10 mouse cellular contexts compared by ENCODE assay signal in genomic region chr2:166377329-166377728, GRCm38 (mm10).
DNase-seq lines count a peak whose midpoint lies in the region; ATAC-seq lines count a peak whose summit lies in the region.
"Had no signal": no experiment of that assay in that cellular context is flagged by ENCODE, and none has a peak within 500 bp of the region (broad histone marks: within the 10 kb centered on the region; RNA-seq: fewer than 3 reads in every experiment).

No protein-coding gene starts in this region.

- H3K36me3 ChIP-seq in heart, embryonic 12.5 days, result no peaks in the 10 kb centered on the region
- no peaks in the 10 kb centered on the region for H3K36me3 ChIP-seq in midbrain, embryonic 15.5 days (replicated peaks)

- 32% methylated on average over 3 of the region's 3 CpGs for WGBS in heart, embryonic 12.5 days
- 15% methylated on average over 3 of the region's 3 CpGs for WGBS in midbrain, embryonic 15.5 days

- H3K9ac ChIP-seq in heart, embryonic 12.5 days, result 0 out of 2 replicates have a peak overlapping the region, but pooled peaks have one; percentile 35
- H3K9ac ChIP-seq in midbrain, embryonic 15.5 days, result no peak overlapping the region

- H3K4me1 ChIP-seq in heart, embryonic 12.5 days (replicated peaks), result peaks cover 15% of the 10 kb centered on the region
- peaks cover 10% of the 10 kb centered on the region for H3K4me1 ChIP-seq in midbrain, embryonic 15.5 days

- no peaks in the 10 kb centered on the region; the same call in 1 of the 2 replicates for H3K27me3 ChIP-seq in heart, embryonic 12.5 days (replicated peaks)
- H3K27me3 ChIP-seq in midbrain, embryonic 15.5 days (replicated peaks), result no peaks in the 10 kb centered on the region; the same call in 1 of the 2 replicates

- DNase-seq in heart, adult 11 months, result no peak
- peak; percentile 46 for DNase-seq in brain, adult 2 months (ENCODE audit: low read depth, low spot score)
- DNase-seq in forelimb bud, embryonic 11.5 days (ENCODE audit: low read depth, low spot score), result peak; percentile 63
- DNase-seq in lung, postnatal 36 days, result no peak
- DNase-seq in left cerebral cortex, adult 8-10 months (ENCODE audit: low spot score in 2 of 2), result no peak
- DNase-seq in adipocyte (ENCODE audit: low spot score), result no peak
- DNase-seq: gastrocnemius, postnatal 36 days; thymus, postnatal 36 days had no signal

- H3K27ac ChIP-seq in heart, embryonic 12.5 days (ENCODE audit: poor library complexity, severe bottlenecking), result no peak overlapping the region
- H3K27ac ChIP-seq in midbrain, embryonic 15.5 days, result no peak overlapping the region

- 0 out of 2 replicates have a peak, but pooled peaks cover 2% of the 10 kb centered on the region for H3K9me3 ChIP-seq in heart, embryonic 12.5 days (replicated peaks)
- no peaks in the 10 kb centered on the region for H3K9me3 ChIP-seq in midbrain, embryonic 15.5 days

- no peak overlapping the region for H3K4me3 ChIP-seq in heart, embryonic 12.5 days
- no peak overlapping the region for H3K4me3 ChIP-seq in midbrain, embryonic 15.5 days

- ATAC-seq in heart, embryonic 12.5 days (ENCODE audit: insufficient number of reproducible peaks, low FRiP score), result no peak
- ATAC-seq in midbrain, embryonic 15.5 days (replicated peaks), result peak; percentile 69

- H3K4me2 ChIP-seq in heart, embryonic 12.5 days, result no peak overlapping the region
- no peak overlapping the region for H3K4me2 ChIP-seq in midbrain, embryonic 15.5 days

Comparison
In these comparisons a context has a peak if more than half of its experiments do, and no peak if none do; other contexts are left out.
1. DNase-seq: peak in brain, adult 2 months (single experiment) and forelimb bud, embryonic 11.5 days (single experiment); none in heart, adult 11 months (single experiment), lung, postnatal 36 days (single experiment), left cerebral cortex, adult 8-10 months (0 of 2) and adipocyte (single experiment).